Comparison of ENCODE assay signal across 8 mouse cellular contexts in genomic region chr14:121796571-121797456, GRCm38 (mm10). TPM values are rescaled to one million over a fixed set of nuclear protein-coding genes. Genes with fewer than 3 reads are reported as not detected.
DNase-seq lines count a peak whose midpoint lies in the region; ATAC-seq and TF ChIP-seq lines count a peak whose summit lies in the region.

No protein-coding gene starts in this region.

- peaks cover 27% of the 10 kb centered on the region for H3K27me3 ChIP-seq in erythroblast, embryonic 14.5 days (ENCODE audit: control insufficient read depth)
- no peaks in the 10 kb centered on the region; the same call in 1 of the 2 replicates for H3K27me3 ChIP-seq in forebrain, postnatal 0 days (ENCODE audit: insufficient read depth, low read length)
- no peaks in the 10 kb centered on the region; the same call in 1 of the 2 replicates for H3K27me3 ChIP-seq in liver, embryonic 11.5 days (replicated peaks; ENCODE audit: control insufficient read depth, insufficient read depth, low read length)

- ATAC-seq in erythroblast, adult 5-6 weeks (replicated peaks; ENCODE audit: low FRiP score, poor library complexity, severe bottlenecking) = no peak
- no peak for ATAC-seq in forebrain, postnatal 0 days
- ATAC-seq in liver, embryonic 11.5 days (replicated peaks; ENCODE audit: low FRiP score) = no peak
- no peak for ATAC-seq in megakaryocyte progenitor cell, adult 5-6 weeks (replicated peaks; ENCODE audit: poor library complexity)

- H3K4me2 ChIP-seq in forebrain, postnatal 0 days (ENCODE audit: low read depth) = peak overlapping the region; percentile 68
- H3K4me2 ChIP-seq in liver, embryonic 11.5 days = peak overlapping the region; percentile 98

- H3K27ac ChIP-seq in forebrain, postnatal 0 days (ENCODE audit: low read depth, low read length) = no peak overlapping the region
- H3K27ac ChIP-seq in liver, embryonic 11.5 days (ENCODE audit: low read depth, low read length) = no peak overlapping the region

- H3K4me1 ChIP-seq in erythroblast, embryonic 14.5 days (ENCODE audit: control insufficient read depth) = peaks cover 31% of the 10 kb centered on the region
- no peaks in the 10 kb centered on the region for H3K4me1 ChIP-seq in forebrain, postnatal 0 days (ENCODE audit: insufficient read depth)
- H3K4me1 ChIP-seq in liver, embryonic 11.5 days (replicated peaks; ENCODE audit: control insufficient read depth, insufficient read depth, low read length) = peaks cover 17% of the 10 kb centered on the region

- DNase-seq in spleen, postnatal 36 days (ENCODE audit: low spot score in 2 of 2) = peak; percentile 5 to 20
- DNase-seq in spleen, adult 12 weeks (ENCODE audit: low spot score) = no peak
- peak; percentile 3 for DNase-seq in forebrain, postnatal 0 days
- no peak for DNase-seq in liver, embryonic 11.5 days (ENCODE audit: low spot score)
- peak; percentile 27 for DNase-seq in ovary, postnatal 14 days (ENCODE audit: low spot score)

- H3K9ac ChIP-seq in forebrain, postnatal 0 days = peak overlapping the region; percentile 79
- peak overlapping the region; percentile 54 for H3K9ac ChIP-seq in liver, embryonic 11.5 days (ENCODE audit: low read depth, low read length)

- no peak for TF ChIP-seq CTCF in forebrain, postnatal 0 days (IDR thresholded peaks at IDR 0.05; ENCODE audit: low read depth)

- H3K36me3 ChIP-seq in erythroblast, embryonic 14.5 days (ENCODE audit: control insufficient read depth) = no peaks in the 10 kb centered on the region
- no peaks in the 10 kb centered on the region for H3K36me3 ChIP-seq in forebrain, postnatal 0 days (ENCODE audit: insufficient read depth)
- no peaks in the 10 kb centered on the region for H3K36me3 ChIP-seq in liver, embryonic 11.5 days (ENCODE audit: control insufficient read depth, insufficient read depth, low read length)

- 14% methylated on average over 27 of the region's 28 CpGs for WGBS in forebrain, postnatal 0 days
- 18% methylated on average over 28 of the region's 28 CpGs for WGBS in liver, embryonic 11.5 days

- peak overlapping the region; percentile 67 for H3K4me3 ChIP-seq in erythroblast, embryonic 14.5 days (replicated peaks)
- H3K4me3 ChIP-seq in forebrain, postnatal 0 days (ENCODE audit: low read depth, low read length) = peak overlapping the region; percentile 75
- peak overlapping the region; percentile 64 for H3K4me3 ChIP-seq in liver, embryonic 11.5 days (ENCODE audit: low read depth, low read length)

- no peaks in the 10 kb centered on the region for H3K9me3 ChIP-seq in erythroblast, embryonic 14.5 days (ENCODE audit: control insufficient read depth, low read length)
- no peaks in the 10 kb centered on the region for H3K9me3 ChIP-seq in forebrain, postnatal 0 days (ENCODE audit: low read length)
- H3K9me3 ChIP-seq in liver, embryonic 11.5 days (ENCODE audit: control insufficient read depth, low read length) = no peaks in the 10 kb centered on the region

RNA-seq across cellular contexts. Expression of gene Dock9, which starts 0.8 kb away (rescaled TPM):
- polyA plus RNA-seq in erythroblast, embryonic 14.5 days (2012) = 0.04 TPM in 1 of 2 replicates, not detected in the other
- total RNA-seq in erythroblast, adult 5-6 weeks (2015; ENCODE audit: low replicate concordance) = 0.19 and 4.8 TPM in 2 replicates
- 1.1 and 1.5 TPM in 2 replicates for total RNA-seq in erythroblast, adult 5-6 weeks (2017; ENCODE audit: low replicate concordance)
- 87.2 and 94.1 TPM in 2 replicates for total RNA-seq in forebrain, postnatal 0 days (2014; rRNA removed)
- 12.8 and 14.2 TPM in 2 replicates for polyA plus RNA-seq in forebrain, postnatal 0 days (2015; fragmentation: Nextera tagmentation; extraction: Ambion mirVana)
- 5.0 and 5.2 TPM in 2 replicates for polyA plus RNA-seq in liver, embryonic 11.5 days (2014; fragmentation: Nextera tagmentation; extraction: Ambion mirVana)
- 8.7 and 11.6 TPM in 2 replicates for total RNA-seq in megakaryocyte progenitor cell, adult 5-6 weeks (2015)
- total RNA-seq in megakaryocyte progenitor cell, adult 5-6 weeks (2017) = 14.3 and 15.3 TPM in 2 replicates

Comparison
In these comparisons a context has a peak if more than half of its experiments do, and no peak if none do; other contexts are left out.
1. DNase-seq: peak in spleen, postnatal 36 days (2 of 2), forebrain, postnatal 0 days (single experiment) and ovary, postnatal 14 days (single experiment); none in spleen, adult 12 weeks (single experiment) and liver, embryonic 11.5 days (single experiment).
2. Peak in every context shown above with its lines, with median percentiles within 50 percentile points of each other: H3K4me3 ChIP-seq.